Mouse (Mus musculus) midbrain, embryonic 14.5 days (tissue): ENCODE measurements at regions not wholly inside any gene's neighbourhood (a gene's known extent, or its start where the extent isn't known, plus 50 kb on each side); places are given as distances from the start of the nearest gene placed in this dataset.

Experiments
- ATAC-seq: fragments of 200-750 bp; cut with Nextera tagmentation; 2 replicates; pipeline ENCODE4 v1.8.0; 2017; ENCODE audit warnings: moderate number of reproducible peaks, moderate library complexity; ENCODE audit not compliant: low FRiP score, low TSS enrichment
- DNase-seq: peaks from one replicate; pipeline ENCODE4 v3.0.0-alpha.2; 2015
- H3K27ac ChIP-seq: fragments of 300-500 bp; sonication (generic); replicated peaks from 2 replicates; pipeline ENCODE4 v1.5.1; 2014; ENCODE audit warnings: mild to moderate bottlenecking, low read depth, low read length, moderate library complexity
- H3K27me3 ChIP-seq: fragments of 300-500 bp; sonication (generic); 2 replicates; pipeline ENCODE4 v1.6.1; 2014; ENCODE audit warnings: low read length, control low read depth, mixed read lengths; ENCODE audit not compliant: control insufficient read depth, insufficient read depth
- H3K36me3 ChIP-seq: fragments of 300-500 bp; sonication (generic); 2 replicates; pipeline ENCODE4 v1.6.1; 2014; ENCODE audit warnings: low read length, control low read depth; ENCODE audit not compliant: control insufficient read depth, insufficient read depth
- H3K4me1 ChIP-seq: fragments of 300-500 bp; sonication (generic); 2 replicates; pipeline ENCODE4 v1.6.1; 2014; ENCODE audit warnings: mild to moderate bottlenecking, antibody characterized with exemption, low read length, control low read depth; ENCODE audit not compliant: control insufficient read depth, insufficient read depth
- H3K4me2 ChIP-seq: fragments of 300-500 bp; sonication (generic); 2 replicates; pipeline ENCODE4 v1.6.1; 2014; ENCODE audit warnings: mild to moderate bottlenecking, low read length, moderate library complexity
- H3K4me3 ChIP-seq: fragments of 300-500 bp; sonication (generic); replicated peaks from 2 replicates; pipeline ENCODE4 v1.5.1; 2014; ENCODE audit warnings: low read depth, low read length
- H3K9ac ChIP-seq: fragments of 300-500 bp; sonication (generic); replicated peaks from 2 replicates; pipeline ENCODE4 v1.6.1; 2014; ENCODE audit warnings: mild to moderate bottlenecking, low read length, moderate library complexity
- H3K9me3 ChIP-seq: fragments of 300-500 bp; sonication (generic); 2 replicates; pipeline ENCODE4 v1.6.1; 2016; ENCODE audit warnings: low read length, control low read depth, mixed read lengths; ENCODE audit not compliant: control insufficient read depth
- WGBS: fragments of 180-500 bp; shearing (Covaris S2); extraction: QIAGEN DNeasy Blood & Tissue Kit; methylation state at CpG from one replicate; pipeline ENCODE4 v1.1.7; 2014; 5-methylcytosine and 5-hydroxymethylcytosine counted together

GRCm38 (mm10) chr1:83853996-83854395, 446.0 kb upstream of the Sphkap start:
- WGBS, result 92% methylated on average over 5 of the region's 5 CpGs
- DNase-seq (no peak), ATAC-seq (no peak)
- H3K9me3 ChIP-seq, result no peaks in the 10 kb centered on the region
- H3K27me3 ChIP-seq, result no peaks in the 10 kb centered on the region
- H3K36me3 ChIP-seq, result no peaks in the 10 kb centered on the region
- H3K4me3 ChIP-seq, result no peak overlapping the region
- no peaks in the 10 kb centered on the region for H3K4me1 ChIP-seq
- H3K27ac ChIP-seq, result no peak overlapping the region
- no peak overlapping the region for H3K9ac ChIP-seq
- H3K4me2 ChIP-seq, result no peak overlapping the region

GRCm38 (mm10) chr1:83851081-83851480, 443.1 kb upstream of the Sphkap start:
- Histone ChIP-seq H3K4me1 (no peaks in the 10 kb centered on the region), H3K36me3 (no peaks in the 10 kb centered on the region), H3K4me2 (no peak overlapping the region), H3K9ac (no peak overlapping the region), H3K9me3 (no peaks in the 10 kb centered on the region), H3K4me3 (no peak overlapping the region), H3K27me3 (no peaks in the 10 kb centered on the region), H3K27ac (no peak overlapping the region)
- no peak for ATAC-seq
- peak; percentile 27 for DNase-seq
- WGBS, result 77% methylated on average over 6 of the region's 6 CpGs

- H3K9me3 ChIP-seq, result no peaks in the 10 kb centered on the region
- no peak overlapping the region for H3K4me3 ChIP-seq
- 96% methylated on average over 2 of the region's 2 CpGs for WGBS
- DNase-seq (no peak), ATAC-seq (no peak)
- no peaks in the 10 kb centered on the region for H3K4me1 ChIP-seq
- H3K9ac ChIP-seq, result no peak overlapping the region
- no peak overlapping the region for H3K4me2 ChIP-seq
- no peaks in the 10 kb centered on the region for H3K36me3 ChIP-seq
- H3K27me3 ChIP-seq, result no peaks in the 10 kb centered on the region
- H3K27ac ChIP-seq, result no peak overlapping the region
Measured at GRCm38 (mm10) chr1:83848414-83848813, 440.4 kb upstream of the Sphkap start.

- WGBS, result 70% methylated on average over 5 of the region's 5 CpGs
- DNase-seq (no peak), ATAC-seq (no peak)
- no peaks in the 10 kb centered on the region for H3K4me1 ChIP-seq
- H3K27me3 ChIP-seq, result no peaks in the 10 kb centered on the region
- no peak overlapping the region for H3K27ac ChIP-seq
- no peak overlapping the region for H3K4me2 ChIP-seq
- H3K36me3 ChIP-seq, result no peaks in the 10 kb centered on the region
- no peak overlapping the region for H3K9ac ChIP-seq
- no peak overlapping the region for H3K4me3 ChIP-seq
- no peaks in the 10 kb centered on the region for H3K9me3 ChIP-seq
Measured at GRCm38 (mm10) chr1:83847992-83848391, 440.0 kb upstream of the Sphkap start.

- 56% methylated on average over 4 of the region's 4 CpGs for WGBS
- Histone ChIP-seq H3K4me3 (no peak overlapping the region), H3K27me3 (no peaks in the 10 kb centered on the region), H3K36me3 (no peaks in the 10 kb centered on the region), H3K4me2 (no peak overlapping the region), H3K9ac (no peak overlapping the region), H3K27ac (no peak overlapping the region), H3K4me1 (no peaks in the 10 kb centered on the region), H3K9me3 (no peaks in the 10 kb centered on the region)
- ATAC-seq (no peak), DNase-seq (no peak)
Measured at GRCm38 (mm10) chr1:83844827-83845379, 436.9 kb upstream of the Sphkap start.

GRCm38 (mm10) chr1:83835965-83836364, 428.0 kb upstream of the Sphkap start:
- Histone ChIP-seq H3K9ac (no peak overlapping the region), H3K4me3 (no peak overlapping the region), H3K4me1 (no peaks in the 10 kb centered on the region), H3K4me2 (no peak overlapping the region), H3K9me3 (no peaks in the 10 kb centered on the region), H3K27ac (no peak overlapping the region), H3K36me3 (no peaks in the 10 kb centered on the region), H3K27me3 (no peaks in the 10 kb centered on the region)
- ATAC-seq (no peak), DNase-seq (peak; percentile 26)
- 89% methylated on average over 6 of the region's 6 CpGs for WGBS

GRCm38 (mm10) chr1:83832946-83833345, 424.9 kb upstream of the Sphkap start:
- no peak overlapping the region for H3K4me2 ChIP-seq
- 91% methylated on average over 3 of the region's 3 CpGs for WGBS
- DNase-seq (no peak), ATAC-seq (no peak)
- H3K27ac ChIP-seq, result no peak overlapping the region
- no peak overlapping the region for H3K9ac ChIP-seq
- no peak overlapping the region for H3K4me3 ChIP-seq
- no peaks in the 10 kb centered on the region for H3K36me3 ChIP-seq
- H3K27me3 ChIP-seq, result no peaks in the 10 kb centered on the region
- H3K4me1 ChIP-seq, result no peaks in the 10 kb centered on the region
- no peaks in the 10 kb centered on the region for H3K9me3 ChIP-seq

DNA sequence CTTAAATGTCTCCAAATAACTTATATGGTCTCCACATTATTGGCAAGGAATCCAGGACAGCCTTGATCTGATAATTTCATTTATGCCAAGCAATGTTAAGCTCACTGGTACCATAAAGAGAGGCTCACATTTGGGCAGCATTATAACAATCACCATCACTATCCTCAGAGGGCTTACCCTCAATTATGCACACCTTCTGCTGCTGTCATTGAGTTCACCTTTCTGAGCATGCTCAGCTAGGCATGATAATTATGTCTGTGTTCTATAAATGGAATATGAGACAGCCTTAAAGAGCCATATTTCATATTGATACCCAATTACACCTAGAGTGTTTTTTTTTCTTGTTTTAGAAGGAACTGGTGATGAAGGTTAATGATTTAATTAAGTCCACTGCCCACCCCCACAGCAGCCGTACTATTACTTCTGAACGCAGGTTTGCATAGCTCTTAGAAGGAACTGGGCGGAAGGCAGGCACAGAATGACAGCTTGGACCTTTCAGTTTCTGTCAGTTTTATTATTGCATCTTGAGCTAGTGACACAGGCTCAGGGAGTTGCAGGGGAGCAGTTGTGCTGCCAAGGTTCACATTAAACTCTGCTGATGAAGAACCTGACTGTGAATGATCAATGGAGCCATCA, 424.0 kb upstream of the Sphkap start:
- no peak for DNase-seq
- no peaks in the 10 kb centered on the region for H3K27me3 ChIP-seq
- H3K36me3 ChIP-seq, result no peaks in the 10 kb centered on the region
- no peaks in the 10 kb centered on the region for H3K4me1 ChIP-seq
- ATAC-seq, result no peak
- no peak overlapping the region for H3K4me2 ChIP-seq
- no peaks in the 10 kb centered on the region for H3K9me3 ChIP-seq
- H3K27ac ChIP-seq, result no peak overlapping the region
- H3K9ac ChIP-seq, result no peak overlapping the region
- WGBS, result 88% methylated on average over 3 of the region's 3 CpGs
- H3K4me3 ChIP-seq, result no peak overlapping the region

GRCm38 (mm10) chr1:83830025-83830645, 422.1 kb upstream of the Sphkap start:
- Histone ChIP-seq H3K9ac (no peak overlapping the region), H3K4me2 (no peak overlapping the region), H3K27me3 (no peaks in the 10 kb centered on the region), H3K4me3 (no peak overlapping the region), H3K4me1 (no peaks in the 10 kb centered on the region), H3K36me3 (no peaks in the 10 kb centered on the region), H3K27ac (peak overlapping the region; percentile 38), H3K9me3 (no peaks in the 10 kb centered on the region)
- DNase-seq (peak; percentile 36), ATAC-seq (no peak)
- 58% methylated on average over 6 of the region's 6 CpGs for WGBS
